Mouse (Mus musculus) fibroblast of lung, adult 2 months (primary cell): ENCODE measurements around the gene Rnd2.
A peak's percentile ranks its signal among the peaks of the same experiment; 100 is the strongest.
"Not testable (repeated sequence)": the region's sequence is repeated elsewhere in the genome, so short reads cannot be mapped to it uniquely, and the experiment has no call there.

ENCODE experiments used
- DNase-seq: peaks from one replicate; pipeline ENCODE4 v3.0.0-alpha.2; 2011; ENCODE audit warnings: low read depth

Rnd2 gene

DNA sequence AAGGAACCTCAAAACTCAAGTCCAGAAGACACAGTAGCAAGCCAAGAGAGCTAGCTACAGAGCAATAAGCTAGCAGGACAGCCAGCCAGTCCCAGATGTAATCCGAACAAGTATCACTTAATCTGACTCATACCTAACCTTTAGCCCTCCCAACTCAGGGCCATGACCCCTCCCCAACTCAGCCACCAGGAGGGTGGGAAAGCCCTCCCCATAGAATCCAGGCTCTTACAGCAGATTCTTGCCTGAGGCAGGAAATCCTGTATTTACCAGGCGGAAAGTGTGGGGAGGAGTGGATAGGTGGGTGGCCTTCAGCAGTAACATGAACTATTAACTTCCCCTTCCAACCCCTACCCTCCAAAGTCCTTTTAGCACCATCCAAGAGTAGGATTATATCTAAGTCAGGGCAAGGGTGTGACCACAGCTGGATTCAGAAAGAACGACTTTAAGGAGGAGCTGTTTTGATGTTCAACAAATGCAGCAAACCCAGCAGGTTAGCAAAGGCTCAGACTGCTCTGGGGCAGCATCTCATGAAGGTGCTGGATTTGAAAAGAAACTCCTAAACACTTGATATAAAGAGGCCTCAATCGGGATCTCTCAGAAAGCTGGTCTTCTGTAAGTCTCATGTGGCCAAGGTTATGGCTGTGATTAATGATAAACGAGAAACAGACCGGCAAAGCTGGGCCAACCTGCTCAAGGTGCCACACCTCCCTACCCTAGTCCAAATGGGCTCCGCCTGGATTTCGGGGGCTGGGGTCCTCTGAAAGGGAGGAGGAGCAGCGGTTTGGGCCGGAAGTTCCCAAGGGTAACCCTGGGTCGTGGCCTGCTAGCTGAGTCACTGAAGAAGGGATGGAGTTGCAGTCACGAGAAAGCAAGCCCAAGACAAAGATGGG lies at the start of gene Rnd2:
Gene Rnd2, plus strand, starts transcription at position 789 of the 890 bp plus-strand sequence.
- no peak for DNase-seq

DNA sequence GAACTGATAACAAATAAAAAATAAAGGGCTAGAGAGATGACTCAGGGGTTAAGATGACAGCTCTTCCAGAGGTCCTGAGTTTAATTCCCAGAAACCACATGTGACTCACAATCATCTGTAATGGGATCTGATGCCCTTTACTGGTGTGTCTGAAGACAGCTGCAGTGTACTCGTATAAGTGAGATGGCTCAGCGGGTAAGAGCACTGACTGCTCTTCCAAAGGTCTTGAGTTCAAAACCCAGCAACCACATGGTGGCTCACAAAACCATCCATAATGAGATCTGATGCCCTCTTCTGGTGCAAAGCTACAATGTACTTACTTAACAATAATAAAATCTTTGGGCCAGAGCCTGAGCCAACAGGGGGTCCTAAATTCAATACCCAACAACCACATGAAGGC lies 49.5 kb upstream of the Rnd2 start:
- no peak for DNase-seq

DNA sequence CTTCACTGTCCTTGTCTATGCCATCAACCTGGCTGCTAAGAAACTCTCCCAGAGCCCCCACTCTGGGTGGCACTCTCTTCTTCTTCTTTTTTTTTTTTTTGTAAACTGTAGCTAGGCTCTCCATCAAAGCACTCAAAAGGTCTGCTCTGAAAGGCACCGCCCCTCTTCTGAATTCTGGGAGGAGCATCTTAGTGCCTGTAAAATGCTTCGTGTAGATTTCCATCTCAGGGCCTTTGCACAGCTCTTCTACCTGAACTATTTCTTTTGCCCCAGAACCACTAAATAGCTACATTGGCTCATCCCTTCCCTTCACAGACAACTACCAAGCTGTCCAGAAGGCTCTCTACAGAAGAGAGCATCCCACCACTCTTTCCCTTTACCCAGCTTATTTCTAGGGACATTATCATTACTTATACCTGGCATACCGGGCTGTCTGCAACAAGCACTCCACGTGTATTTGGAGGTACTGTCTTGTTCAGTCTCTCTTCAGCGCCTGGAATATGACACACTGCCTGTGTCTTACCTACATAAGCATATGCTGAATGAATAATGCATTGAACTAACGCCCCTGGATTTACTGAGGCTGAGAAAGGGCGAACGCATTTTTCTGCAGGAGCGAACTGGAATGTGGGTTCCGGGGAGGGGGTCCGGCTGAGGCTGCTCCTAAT lies 48.2 kb upstream of the Rnd2 start:
- DNase-seq, result no peak

DNA sequence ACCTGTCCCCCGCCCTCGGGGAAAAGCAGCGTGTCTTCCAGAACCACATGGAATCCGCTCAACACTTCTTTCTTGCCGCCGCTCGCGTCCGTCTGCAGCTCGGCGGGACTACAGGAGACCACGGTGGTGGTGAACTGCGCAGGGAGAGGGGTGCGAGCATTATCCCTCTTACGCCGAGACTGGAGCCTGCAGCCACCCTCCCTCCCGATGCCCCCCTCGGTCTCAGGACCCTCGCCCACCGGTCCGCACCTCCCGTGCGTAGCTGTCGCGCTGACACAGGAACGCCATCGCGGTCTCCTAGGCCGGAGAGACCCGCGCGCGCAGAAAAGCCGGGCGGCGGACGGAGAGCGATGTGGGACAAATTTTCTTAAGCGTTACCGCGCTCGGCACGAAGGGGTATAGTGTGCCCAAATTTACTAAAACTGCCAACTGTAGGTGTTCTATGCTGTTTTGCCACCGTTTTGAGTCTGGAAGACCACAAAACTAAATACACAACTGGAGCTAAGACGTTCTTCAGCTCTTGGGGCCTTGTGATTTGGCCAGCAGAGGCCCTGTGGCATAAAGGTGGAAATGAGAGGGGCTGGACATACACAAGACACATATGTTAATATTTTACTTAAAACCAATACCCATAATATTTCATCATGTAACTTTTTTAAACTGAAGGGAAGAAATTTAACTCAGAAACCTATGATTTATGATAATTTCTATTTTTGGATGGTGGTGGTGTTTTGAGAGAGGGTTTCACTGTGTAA lies 47.5 kb upstream of the Rnd2 start, which contains the start of gene Aarsd1:
Gene Aarsd1, minus strand, starts transcription at position 515 of the 755 bp plus-strand sequence.
- no peak for DNase-seq

DNA sequence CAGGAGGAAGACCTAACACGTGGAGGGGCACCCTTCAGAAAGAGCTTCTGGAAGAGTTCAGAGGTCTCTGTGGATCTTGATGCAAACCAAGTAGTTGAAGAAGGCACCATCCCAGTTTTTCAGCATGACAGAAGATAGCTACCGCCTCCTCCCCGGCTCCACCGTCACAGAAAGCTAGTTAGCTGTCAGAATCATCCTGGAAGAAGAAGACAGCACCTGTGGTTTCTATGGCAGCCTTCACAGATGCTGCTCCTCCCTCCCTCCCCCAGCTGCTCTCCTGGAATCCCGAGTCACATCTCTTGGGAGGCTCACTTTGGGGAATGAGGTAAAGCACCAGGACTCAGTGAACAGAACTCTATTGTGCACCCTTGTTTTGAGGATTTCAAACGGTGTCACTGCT lies 45.8 kb upstream of the Rnd2 start:
- no peak for DNase-seq

DNA sequence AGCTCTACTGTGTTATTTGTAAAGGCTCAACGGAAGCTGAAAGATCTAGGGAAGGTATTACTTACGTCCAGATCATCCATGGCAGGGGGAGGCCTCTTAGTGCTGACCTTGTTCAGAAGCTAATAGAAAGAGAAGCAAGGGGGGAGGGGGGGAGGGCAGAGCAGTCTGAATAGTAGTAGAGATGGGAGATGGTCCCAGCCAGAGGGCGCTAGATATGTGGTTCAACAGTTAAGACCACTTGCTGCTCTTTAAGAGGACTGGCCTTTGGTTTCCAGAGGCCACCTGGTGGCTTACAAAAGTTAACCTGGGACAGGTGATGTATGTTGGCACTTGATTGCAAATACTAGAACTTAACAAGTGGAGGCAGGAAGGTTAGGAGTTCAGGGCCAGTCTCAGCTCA lies 45.2 kb upstream of the Rnd2 start:
- no peak for DNase-seq

DNA sequence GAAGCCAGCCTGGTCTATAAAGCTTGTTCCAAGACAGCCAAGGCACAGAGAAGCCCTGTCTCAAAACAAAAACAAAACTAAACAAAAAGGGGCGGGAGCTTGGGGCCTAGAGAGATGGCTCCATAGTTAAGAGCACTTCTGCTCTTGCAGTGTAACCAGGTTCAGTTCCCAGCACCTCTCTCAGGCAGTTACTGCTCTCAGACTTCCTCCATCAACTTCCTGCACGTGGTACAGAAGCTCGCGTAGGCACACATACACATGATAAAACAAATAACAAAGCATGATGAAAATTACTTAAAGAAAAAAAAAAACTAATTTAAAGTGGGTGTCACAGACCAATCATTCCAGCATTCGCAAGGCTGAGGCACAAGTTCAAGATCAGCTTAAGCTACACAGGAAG lies 44.7 kb upstream of the Rnd2 start:
- no peak for DNase-seq

DNA sequence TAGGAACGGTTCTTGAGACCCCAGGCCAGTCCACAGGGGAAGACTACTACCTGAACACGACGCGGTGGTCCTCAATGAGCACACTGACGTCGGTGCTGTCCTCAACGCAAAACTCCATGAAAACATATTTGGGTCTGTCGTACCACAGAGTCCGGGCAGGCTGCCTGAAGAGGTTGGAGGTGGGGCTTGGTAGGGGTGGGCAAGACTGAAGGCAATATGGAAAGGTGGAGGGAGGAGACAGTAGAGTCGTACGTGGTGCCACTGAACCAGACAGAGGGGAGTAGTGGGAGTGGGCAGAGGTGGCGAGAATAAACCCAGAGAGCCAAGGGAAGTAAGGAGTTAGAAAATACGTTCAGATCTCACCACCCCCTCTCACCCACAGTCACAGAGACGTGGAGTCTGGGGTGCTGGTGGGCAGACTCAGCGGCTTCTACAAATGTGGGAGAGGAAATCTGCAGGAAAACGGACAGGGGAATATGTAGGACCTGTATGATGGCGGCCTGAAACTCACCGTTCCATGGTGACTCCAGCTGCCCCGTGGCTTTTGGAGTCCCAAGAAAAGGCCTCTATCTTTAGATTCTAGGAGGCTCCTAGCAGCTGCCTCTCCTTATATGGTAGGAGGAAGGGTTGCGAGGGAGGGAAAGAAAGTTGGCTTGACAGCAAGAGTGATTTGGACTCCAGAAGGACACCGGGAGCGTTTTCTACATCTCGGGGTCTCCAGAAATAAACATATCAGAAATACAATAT lies 40.5 kb upstream of the Rnd2 start, which contains the start of gene Gm27029:
Gene Gm27029, minus strand, starts transcription at position 692 of the 747 bp plus-strand sequence.
- DNase-seq, result no peak

DNA sequence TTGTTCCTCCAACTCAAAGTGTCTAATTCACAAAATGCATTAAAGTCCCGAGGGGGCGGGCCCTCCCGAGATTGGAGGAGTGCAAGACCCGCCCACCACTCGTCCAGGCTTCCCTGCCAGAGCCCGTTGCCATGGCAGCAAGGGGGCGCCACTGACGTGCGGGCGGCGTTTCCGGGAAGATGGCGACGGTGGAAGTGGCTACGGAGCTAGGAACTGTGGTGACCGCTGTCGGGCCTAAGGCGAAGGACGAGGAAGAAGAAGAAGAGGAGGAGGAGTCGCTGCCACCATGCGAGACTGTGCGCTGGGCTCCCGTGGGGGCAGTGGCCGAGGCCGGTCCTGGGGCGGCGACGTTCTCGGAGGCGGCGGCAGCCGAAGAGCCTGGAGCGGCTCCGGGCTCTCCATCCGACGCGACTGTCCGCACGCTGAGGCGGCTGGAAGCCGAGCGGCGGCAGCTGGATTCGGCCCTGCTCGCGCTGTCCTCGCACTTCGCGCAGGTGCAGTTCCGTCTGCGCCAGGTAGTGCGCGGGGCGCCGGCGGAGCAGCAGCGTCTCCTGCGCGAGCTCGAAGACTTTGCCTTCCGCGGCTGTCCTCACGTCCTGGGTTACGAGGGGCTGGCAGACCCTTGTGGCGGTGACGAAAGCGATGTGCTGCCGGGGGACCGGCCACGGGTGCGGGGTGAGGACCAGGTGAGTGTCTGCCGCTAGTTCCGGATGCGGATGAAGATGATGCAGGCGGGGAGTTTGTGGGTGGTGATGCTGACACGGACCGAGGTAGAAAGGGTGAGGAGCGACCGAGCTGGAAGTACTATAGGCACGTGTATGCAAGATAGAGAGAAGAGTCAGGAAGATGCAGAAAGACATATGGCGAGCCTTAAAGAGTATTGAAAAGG lies 39.6 kb upstream of the Rnd2 start, which contains the start of the genes Rundc1 and Ptges3l:
Gene Rundc1, plus strand, starts transcription at position 161 of the 889 bp plus-strand sequence.
Gene Ptges3l, minus strand, starts transcription at position 409 of the 889 bp plus-strand sequence.
- DNase-seq, result peak; percentile 85

DNA sequence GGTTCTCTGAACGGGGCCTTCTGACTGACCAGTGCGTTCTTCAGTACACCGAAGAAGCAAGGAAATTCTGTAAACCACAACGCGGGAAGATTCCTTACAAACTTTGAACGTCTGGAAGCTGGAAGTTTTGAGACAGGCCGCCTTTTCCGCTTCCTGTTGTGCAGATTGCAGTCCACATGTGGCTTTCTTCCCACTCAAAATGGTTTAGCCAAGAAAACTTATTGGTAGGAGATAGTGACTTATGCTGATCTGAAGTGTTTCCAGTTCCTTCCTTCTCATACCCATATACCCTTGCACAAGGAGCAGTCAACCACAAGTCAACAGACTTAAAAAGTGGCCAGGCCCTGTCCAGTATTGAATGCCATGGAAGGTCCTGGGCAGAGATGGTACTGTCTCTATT lies 38.6 kb upstream of the Rnd2 start:
- DNase-seq, result no peak

DNA sequence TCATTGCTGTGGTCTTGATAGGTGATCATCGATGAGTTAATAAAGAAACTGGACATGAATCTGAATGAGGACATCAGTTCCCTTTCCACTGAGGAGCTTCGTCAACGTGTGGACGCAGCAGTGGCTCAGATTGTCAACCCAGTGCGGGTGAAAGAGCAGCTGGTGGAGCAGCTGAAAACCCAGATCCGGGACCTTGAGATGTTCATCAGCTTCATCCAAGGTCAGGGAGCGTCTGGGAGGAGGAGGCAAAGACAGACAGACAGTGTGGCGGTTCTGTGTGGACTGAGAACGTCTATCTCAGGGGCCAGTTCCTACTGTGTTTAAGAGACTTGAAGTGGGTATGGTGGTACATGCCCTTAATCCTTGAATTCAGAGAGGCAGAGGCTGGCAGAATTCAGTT lies 33.5 kb upstream of the Rnd2 start:
- no peak for DNase-seq

DNA sequence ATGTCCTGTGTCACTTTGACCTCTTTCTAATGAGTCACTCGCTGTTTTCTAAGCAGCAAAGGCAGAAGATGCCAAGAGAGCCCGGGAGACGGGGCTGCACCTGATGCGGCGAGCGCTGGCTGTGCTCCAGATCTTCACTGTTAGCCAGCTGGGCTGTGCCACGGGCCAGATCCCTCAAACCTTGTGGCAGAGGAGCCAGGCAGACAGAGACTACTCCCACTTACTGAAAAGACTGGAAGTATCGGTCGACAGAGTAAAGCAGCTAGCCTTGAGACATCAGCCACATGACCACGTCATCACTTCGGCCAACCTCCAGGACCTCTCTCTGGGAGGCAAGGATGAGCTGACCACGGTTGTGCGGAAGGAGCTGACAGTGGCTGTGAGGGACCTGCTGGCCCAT lies 31.4 kb upstream of the Rnd2 start:
- no peak for DNase-seq

DNA sequence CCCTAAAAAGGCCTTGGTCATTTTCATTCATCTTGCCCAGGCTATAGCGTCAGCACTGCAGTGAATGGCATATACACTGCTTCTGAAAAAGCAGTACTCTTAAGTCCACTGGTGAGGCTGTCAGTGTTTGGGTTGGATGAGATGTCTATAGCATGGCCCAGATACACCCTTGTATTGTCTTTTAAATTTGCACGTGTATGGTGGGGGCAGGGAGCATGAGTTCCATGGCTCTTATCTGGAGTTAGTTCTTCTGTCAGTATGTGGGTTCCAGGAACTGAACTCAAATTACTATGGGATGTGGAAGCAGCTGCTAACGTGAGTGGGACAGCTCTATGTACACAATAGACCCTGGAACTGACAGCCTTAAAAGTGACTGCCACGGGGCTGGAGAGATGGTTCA lies 29.0 kb upstream of the Rnd2 start:
- no peak for DNase-seq

DNA sequence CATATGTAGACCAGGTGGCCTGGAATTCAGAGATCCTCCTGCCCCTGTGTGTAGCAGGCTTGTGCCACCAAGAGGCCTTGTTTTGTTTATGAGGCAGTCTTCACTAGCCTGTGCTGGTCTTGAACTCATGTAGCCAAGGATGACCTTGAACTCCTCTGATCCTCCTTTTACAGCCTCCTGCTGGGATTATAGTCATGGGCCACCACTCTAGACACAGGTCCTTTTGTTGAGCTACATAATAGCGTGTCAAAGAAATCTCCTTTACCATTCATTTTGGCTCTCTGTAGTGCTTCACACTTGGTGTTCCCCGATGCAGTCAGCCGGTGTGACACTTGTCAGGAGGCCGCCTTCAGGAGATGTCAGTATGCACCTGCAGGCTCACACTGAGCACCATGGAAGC lies 27.9 kb upstream of the Rnd2 start:
- no peak for DNase-seq

DNA sequence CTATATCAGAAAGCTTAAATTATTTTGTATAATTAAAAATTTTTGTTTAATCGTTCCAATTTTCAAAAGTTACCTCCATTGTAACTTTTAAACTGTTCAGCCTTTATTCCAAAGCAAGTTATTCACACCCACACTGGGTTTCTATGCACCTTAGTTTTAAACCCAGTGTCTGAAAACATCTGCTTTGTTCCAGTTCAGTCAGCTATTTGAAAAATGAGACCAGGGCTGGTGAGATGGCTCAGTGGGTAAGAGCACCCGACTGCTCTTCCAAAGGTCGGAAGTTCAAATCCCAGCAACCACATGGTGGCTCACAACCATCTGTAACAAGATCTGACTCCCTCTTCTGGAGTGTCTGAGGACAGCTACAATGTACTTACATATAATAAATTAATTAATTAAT lies 26.8 kb upstream of the Rnd2 start:
- DNase-seq, result not testable (repeated sequence)

DNA sequence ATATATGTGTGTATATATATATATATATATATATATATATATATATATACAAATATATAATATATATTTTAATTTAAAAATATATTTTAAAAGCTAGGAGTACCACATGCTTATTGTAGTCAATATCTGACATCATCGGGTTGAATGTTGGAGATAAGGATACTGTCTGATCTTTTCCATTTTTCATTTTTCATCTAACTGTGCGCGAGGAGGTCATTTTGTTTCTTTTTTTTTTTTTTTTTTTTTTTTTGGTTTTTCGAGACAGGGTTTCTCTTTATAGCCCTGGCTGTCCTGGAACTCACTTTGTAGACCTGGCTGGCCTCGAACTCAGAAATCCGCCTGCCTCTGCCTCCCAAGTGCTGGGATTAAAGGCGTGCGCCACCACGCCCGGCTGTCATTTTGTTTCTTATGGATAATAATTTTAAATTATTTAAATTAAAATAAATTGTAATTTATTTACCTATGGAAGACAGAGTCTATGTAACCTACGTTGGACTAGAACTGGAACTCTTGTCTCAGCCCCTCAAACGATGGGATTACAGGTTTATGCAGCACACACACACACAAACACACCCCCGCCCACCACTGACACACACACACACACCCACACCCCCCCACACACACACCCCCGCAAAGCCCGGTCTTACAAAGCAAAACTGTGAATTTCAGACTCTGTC lies 23.2 kb upstream of the Rnd2 start:
- DNase-seq, result not testable (repeated sequence)

DNA sequence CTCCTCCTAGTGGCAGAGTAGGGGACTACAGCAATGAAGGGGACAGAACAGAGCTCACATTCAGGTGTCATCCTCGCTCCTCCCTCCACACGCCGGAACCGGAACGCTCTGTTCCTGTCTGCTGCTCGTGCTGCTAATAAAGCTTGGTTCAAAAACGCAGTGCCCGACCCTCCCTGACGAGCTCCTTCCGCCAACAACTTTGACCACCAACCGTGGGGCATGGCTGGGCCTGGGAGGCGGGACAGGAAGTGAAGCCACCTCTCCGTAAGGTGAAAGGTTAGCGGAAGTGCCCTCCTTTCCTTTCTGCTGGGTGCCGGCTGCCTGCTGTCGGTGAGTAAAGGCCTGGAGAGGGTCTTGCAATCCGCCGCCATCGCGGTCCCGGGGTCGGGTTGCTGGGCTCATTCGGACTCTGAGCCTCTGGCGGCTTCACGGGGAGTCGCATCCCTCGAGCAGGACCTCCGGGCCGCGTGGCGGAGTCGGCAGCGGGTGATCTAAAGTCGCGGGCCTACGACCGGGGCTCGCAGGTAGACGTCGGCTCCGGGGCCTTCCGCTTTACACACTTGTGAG lies 22.6 kb upstream of the Rnd2 start, which contains the start of gene Rpl27:
Gene Rpl27, plus strand, starts transcription at position 172 of the 567 bp plus-strand sequence.
- DNase-seq, result peak; percentile 100

DNA sequence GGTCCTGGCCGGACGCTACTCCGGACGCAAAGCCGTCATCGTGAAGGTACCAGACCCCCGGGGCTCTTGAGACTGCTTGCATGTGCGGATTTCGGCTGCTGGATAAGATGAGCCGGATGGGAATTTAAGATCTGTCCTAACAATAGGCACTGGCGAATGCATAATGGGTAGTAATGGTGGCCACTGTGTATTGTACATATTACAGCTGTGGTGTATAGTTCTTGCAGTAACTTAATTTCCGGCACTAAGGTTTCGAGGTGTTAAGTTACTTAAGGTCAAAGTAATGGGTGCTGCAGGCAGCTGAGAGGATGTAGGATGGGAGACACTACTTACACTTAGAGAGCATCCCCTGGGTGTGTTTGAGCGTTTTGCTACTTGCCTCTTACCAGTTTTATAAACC lies 22.0 kb upstream of the Rnd2 start:
- no peak for DNase-seq

DNA sequence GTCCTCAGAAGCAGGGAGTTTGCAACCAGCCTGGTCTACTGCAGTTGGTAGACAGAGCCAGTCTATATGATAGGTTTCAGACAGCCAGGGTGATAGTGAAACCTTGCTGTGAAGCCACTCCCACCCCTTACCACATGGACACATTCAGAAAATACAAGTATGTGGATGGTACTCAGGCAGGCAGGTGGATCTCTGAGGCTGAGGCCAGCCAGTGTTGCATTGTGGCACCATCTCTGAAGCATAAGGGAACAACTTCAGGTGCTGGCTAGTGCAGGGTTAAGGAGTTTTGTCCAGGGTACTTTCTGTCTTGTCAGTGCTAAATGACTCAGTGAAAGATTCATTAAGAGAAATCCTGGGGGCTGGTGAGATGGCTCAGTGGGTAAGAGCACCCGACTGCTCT lies 18.5 kb upstream of the Rnd2 start:
- no peak for DNase-seq

DNA sequence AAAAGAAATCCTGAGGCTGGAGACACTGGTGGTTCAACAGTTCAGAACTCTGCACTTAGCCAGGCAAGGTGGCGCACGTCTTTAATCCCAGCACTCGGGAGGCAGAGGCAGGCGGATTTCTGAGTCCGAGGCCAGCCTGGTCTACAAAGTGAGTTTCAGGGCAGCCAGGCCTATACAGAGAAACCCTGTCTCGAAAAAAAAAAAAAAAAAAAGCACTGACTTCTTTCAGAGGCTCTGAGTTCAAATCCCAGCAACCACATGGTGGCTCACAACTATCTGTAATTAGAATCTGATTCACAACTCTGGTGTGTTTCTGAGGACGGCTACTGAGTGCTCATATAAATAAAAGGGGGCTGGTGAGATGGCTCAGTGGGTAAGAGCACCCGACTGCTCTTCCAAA lies 17.9 kb upstream of the Rnd2 start:
- DNase-seq, result not testable (repeated sequence)
